Mouse (Mus musculus) gastrocnemius, adult 2 months (tissue): ENCODE measurements around the gene Hoxd4. TPM values are rescaled to one million over a fixed set of nuclear protein-coding genes. Genes with fewer than 3 reads are reported as not detected.

ENCODE experiments used
- DNase-seq: peaks from one replicate; pipeline ENCODE4 v3.0.0; 2022
- H3K27ac ChIP-seq: fragments of 200-600 bp; 2 replicates; pipeline ENCODE4 v1.8.1; 2022; ENCODE audit warnings: mild to moderate bottlenecking
- H3K4me3 ChIP-seq: fragments of 200-600 bp; 2 replicates; pipeline ENCODE4 v1.8.1; 2022; ENCODE audit warnings: mild to moderate bottlenecking, moderate library complexity
- CTCF ChIP-seq: fragments of 200-600 bp; IDR thresholded peaks from 2 replicates; pipeline ENCODE4 v1.8.1; 2022; ENCODE audit warnings: antibody characterized with exemption, mild to moderate bottlenecking, moderate library complexity
- intact Hi-C: fragments of 180-260 bp; cut with DNase I; formaldehyde crosslinking; loops from one replicate; pipeline ENCODE4 v1.15.1; 2025
- total RNA-seq, 2 experiments: library from RNA; stranded (reverse); gene quantifications; 2 replicates each; pipeline ENCODE4 v1.2.3; 2021

The Hoxd4 gene
- total RNA-seq, 2 experiments from 2014 or later, result 1.4 to 2.0 TPM

- Histone ChIP-seq H3K27ac (no peak overlapping the region), H3K4me3 (no peak overlapping the region)
- DNase-seq, result no peak
- no peak for TF ChIP-seq CTCF
- intact Hi-C loops, result no loop called here
These were observed 8.7 kb downstream of the Hoxd4 start for GRCm38 (mm10) chr2:74720384-74720783.

- intact Hi-C loops, result no loop called here
- no peak overlapping the region for H3K27ac ChIP-seq
- no peak for DNase-seq
- no peak overlapping the region for H3K4me3 ChIP-seq
- no peak for TF ChIP-seq CTCF
These were observed 9.3 kb downstream of the Hoxd4 start for GRCm38 (mm10) chr2:74720955-74721491.

DNA sequence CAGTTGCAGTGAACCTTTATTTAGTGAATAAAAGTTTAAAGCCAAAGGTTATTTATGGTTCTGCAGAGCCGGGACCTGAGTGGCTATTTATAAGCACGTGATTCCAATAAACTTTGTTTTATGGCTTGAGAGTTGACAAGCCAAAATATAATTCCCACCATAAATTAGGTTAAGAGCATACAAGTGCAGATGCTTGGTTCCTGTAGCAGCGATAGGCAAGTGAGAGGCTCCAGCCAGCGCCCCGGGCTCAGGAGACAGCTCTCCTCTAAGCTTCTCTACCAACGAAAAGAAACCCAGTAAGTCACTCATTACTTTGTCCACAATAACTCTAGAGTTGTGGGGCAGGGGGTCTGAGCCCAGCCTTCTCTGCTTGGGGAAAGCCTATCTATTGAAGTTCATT, 10.2 kb downstream of the Hoxd4 start:
- DNase-seq, result no peak
- Histone ChIP-seq H3K4me3 (peak overlapping the region; percentile 33), H3K27ac (0 out of 2 replicates have a peak overlapping the region, but pooled peaks have one; percentile 9)
- TF ChIP-seq CTCF, result no peak
- intact Hi-C loops, result no loop called here

DNA sequence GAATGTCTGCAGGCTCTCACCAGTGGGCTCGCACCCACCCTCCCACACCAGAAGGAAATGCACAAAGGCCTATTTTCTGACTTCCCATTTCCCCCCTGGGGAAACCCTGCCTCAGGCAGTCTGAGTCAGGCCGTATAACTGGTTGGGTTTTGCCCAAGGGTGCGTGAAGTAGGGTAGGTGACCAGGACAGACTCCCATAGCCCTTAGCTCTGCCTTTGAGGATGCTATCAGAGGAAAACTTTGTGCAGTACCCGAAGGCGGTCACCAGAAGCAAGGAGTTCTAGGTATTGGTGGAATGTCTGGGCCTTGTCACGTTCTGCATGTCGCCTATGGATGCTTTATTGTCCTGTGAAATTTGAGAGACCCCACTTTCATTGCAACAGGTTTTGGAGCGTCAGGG, 11.2 kb downstream of the Hoxd4 start:
- no peak for TF ChIP-seq CTCF
- no peak overlapping the region for H3K27ac ChIP-seq
- no peak overlapping the region for H3K4me3 ChIP-seq
- intact Hi-C loops, result no loop called here
- DNase-seq, result no peak

- intact Hi-C loops, result no loop called here
- Histone ChIP-seq H3K27ac (no peak overlapping the region), H3K4me3 (no peak overlapping the region)
- DNase-seq, result no peak
- no peak for TF ChIP-seq CTCF
These were observed 12.7 kb downstream of the Hoxd4 start for GRCm38 (mm10) chr2:74724244-74725015.

DNA sequence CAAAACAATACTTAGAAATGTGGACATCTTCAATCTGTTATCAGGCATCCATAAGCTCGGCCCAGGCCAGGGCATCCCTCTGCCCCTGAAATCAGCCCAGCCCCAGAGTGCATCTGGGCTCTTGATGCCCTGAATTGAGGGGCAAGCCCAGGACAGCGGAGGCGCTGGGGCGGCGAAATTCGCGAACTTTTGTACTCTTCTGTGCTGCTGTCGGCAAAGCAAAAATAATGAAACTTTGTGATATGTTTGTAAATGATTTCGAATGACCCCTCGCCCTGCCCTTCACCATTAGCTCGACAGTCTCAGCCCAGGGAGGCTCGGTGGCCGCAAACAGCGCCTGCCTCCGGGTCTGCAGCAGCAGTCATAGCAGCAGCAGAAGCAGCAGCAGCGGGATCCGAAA, 13.4 kb downstream of the Hoxd4 start:
- intact Hi-C loops, result no loop called here
- Histone ChIP-seq H3K27ac (no peak overlapping the region), H3K4me3 (no peak overlapping the region)
- DNase-seq, result no peak
- no peak for TF ChIP-seq CTCF

DNA sequence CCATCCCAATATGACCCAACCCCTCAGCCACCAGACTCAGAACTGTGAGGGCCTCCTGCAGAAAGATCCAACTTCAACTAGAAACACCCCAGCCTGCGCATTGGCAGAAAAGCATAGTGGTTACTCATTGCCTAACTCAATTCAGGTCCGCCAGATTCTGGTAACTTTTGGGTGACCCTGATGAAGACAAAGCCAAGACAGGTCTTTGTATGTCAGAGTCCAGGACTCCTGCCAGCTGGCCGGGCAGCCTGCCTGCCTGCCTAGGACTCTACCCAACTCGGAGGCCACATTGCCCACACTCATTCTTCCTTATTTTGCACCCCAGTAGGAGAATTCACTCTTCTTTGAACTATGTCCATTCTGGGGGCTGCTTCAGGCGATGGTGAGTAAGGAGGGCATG, 14.8 kb downstream of the Hoxd4 start, which contains the start of gene Gm28230:
Gene Gm28230 (plus strand): TSS at position 178 of the 400 bp plus-strand sequence.
- H3K4me3 ChIP-seq, result peak within 1 kb of the TSS; percentile 65
- intact Hi-C loops, result no loop called here
- DNase-seq, result no peak
- H3K27ac ChIP-seq, result no peak within 1 kb of the TSS
- TF ChIP-seq CTCF, result no peak

DNA sequence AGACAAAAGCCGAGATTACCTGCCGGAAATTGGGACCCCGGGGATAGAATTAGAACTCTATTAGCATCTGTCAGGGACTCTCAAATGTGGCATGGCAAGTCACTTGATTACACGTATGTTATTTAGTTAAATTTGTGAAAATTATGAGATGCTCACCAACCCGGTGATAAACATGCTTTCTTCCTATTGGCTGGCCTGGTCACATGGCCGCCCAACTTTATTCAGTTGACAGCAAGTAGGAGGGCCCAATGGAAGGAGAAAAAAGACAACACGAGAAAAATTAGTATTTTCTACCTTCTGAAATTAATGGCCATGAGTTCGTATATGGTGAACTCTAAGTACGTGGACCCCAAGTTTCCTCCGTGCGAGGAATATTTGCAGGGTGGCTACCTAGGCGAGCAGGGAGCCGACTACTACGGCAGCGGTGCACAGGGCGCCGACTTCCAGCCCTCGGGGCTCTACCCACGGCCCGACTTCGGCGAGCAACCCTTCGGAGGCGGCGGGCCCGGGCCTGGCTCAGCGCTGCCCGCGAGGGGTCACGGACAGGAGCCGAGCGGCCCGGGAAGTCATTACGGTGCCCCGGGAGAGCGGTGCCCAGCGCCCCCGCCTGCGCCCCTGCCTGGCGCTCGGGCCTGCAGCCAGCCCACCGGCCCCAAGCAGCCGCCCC, 15.4 kb downstream of the Hoxd4 start:
- DNase-seq, result no peak
- intact Hi-C loops, result no loop called here
- H3K4me3 ChIP-seq, result peak overlapping the region; percentile 65
- H3K27ac ChIP-seq, result no peak overlapping the region
- no peak for TF ChIP-seq CTCF

DNA sequence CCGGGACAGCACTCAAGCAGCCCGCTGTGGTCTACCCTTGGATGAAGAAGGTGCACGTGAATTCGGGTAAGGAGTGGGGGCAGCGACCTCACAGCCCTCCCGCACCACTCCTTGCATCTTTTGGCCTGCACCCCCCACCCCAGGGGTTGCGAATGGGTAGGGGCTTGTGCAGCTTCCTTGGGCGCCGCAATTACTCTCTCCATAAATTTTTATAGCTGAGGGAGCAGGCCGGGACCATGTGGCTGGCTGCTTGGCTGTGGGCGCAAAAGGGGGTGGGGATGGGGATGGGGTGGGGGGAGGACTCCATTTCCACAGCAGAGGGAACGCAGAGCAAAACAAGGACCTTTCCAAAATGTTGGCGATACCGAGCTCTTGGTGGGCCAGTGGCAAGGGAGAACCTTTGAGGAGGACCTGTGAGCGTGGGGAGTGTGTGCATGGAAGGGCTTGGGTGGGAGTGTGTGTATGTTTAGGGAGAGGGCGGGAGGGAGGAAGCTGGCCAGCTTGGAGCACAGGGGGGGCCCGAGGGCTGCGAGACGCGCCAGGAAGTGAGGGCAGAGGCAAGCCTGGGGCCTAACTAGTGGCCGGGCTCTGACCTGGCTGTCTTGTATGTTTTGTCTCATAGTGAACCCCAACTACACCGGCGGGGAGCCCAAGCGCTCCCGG, 16.0 kb downstream of the Hoxd4 start:
- peak overlapping the region; percentile 65 for H3K4me3 ChIP-seq
- H3K27ac ChIP-seq, result no peak overlapping the region
- no peak for DNase-seq
- no peak for TF ChIP-seq CTCF
- intact Hi-C loops, result no loop called here

DNA sequence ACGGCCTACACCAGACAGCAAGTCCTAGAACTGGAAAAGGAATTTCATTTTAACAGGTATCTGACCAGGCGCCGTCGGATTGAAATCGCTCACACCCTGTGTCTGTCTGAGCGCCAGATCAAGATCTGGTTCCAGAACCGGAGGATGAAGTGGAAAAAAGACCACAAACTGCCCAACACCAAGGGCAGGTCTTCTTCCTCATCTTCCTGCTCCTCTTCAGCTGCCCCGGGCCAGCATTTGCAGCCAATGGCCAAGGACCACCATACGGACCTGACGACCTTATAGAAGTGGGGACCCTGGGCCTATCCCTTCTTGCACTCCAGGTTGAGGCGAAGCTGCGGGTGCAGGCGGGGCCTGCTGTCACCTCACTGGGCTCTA, 16.6 kb downstream of the Hoxd4 start:
- Histone ChIP-seq H3K27ac (no peak overlapping the region), H3K4me3 (no peak overlapping the region)
- no peak for TF ChIP-seq CTCF
- intact Hi-C loops, result no loop called here
- no peak for DNase-seq

- intact Hi-C loops, result no loop called here
- no peak for DNase-seq
- H3K27ac ChIP-seq, result no peak overlapping the region
- TF ChIP-seq CTCF, result no peak
- no peak overlapping the region for H3K4me3 ChIP-seq
These were observed 18.6 kb downstream of the Hoxd4 start for GRCm38 (mm10) chr2:74730331-74730730.

- no peak for DNase-seq
- Histone ChIP-seq H3K4me3 (no peak overlapping the region), H3K27ac (no peak overlapping the region)
- TF ChIP-seq CTCF, result no peak
- intact Hi-C loops, result no loop called here
These were observed 19.3 kb downstream of the Hoxd4 start for GRCm38 (mm10) chr2:74731055-74731454.
